Mouse (Mus musculus) layer of hippocampus, postnatal 14 days (tissue): Measurements from ENCODE around the gene Sectm1a. TPM values are rescaled to one million over a fixed set of nuclear protein-coding genes. Genes with fewer than 3 reads are reported as not detected.
"Not testable (repeated sequence)": the region's sequence is repeated elsewhere in the genome, so short reads cannot be mapped to it uniquely, and the experiment has no call there.

Experiments
- DNase-seq, 2 experiments: peaks; one replicate each; pipeline ENCODE4 v3.0.0; 2021 to 2022; ENCODE audit warnings: low spot score in 2 of 2, mixed read lengths in 1 of 2
- total RNA-seq, 2 experiments: library from RNA; stranded (reverse); gene quantifications; 2 replicates each; pipeline ENCODE4 v1.2.3; 2021

The Sectm1a gene
- total RNA-seq, 2 experiments from 2014 or later = not detected

GRCm38 (mm10) chr11:121089756-121090546, 8.9 kb upstream of the Sectm1a start:
- no peak for DNase-seq

GRCm38 (mm10) chr11:121088997-121089396, 8.0 kb upstream of the Sectm1a start:
- no peak for DNase-seq

- no peak for DNase-seq
These were observed 5.3 kb upstream of the Sectm1a start for GRCm38 (mm10) chr11:121086296-121086695.

- DNase-seq = no peak
These were observed 4.2 kb upstream of the Sectm1a start for GRCm38 (mm10) chr11:121085181-121085580.

GRCm38 (mm10) chr11:121082857-121083500, 2.0 kb upstream of the Sectm1a start:
- no peak for DNase-seq

GRCm38 (mm10) chr11:121082250-121082649, 1.2 kb upstream of the Sectm1a start:
- no peak for DNase-seq

- no peak for DNase-seq
These were observed 690 bp downstream of the Sectm1a start for GRCm38 (mm10) chr11:121080330-121080729.

- DNase-seq = no peak
These were observed 5.4 kb downstream of the Sectm1a start for GRCm38 (mm10) chr11:121075655-121076054.

- not testable (repeated sequence) for DNase-seq
These were observed 11.4 kb downstream of the Sectm1a start for GRCm38 (mm10) chr11:121069662-121070061.

- DNase-seq = no peak
These were observed 13.1 kb downstream of the Sectm1a start for GRCm38 (mm10) chr11:121067895-121068294.

GRCm38 (mm10) chr11:121064197-121064596, 16.8 kb downstream of the Sectm1a start:
- DNase-seq = no peak

GRCm38 (mm10) chr11:121063379-121063778, 17.6 kb downstream of the Sectm1a start, which contains the start of gene Sectm1b:
Sectm1b (minus strand) TSS chr11:121063569.
- DNase-seq = no peak

GRCm38 (mm10) chr11:121061615-121062014, 19.4 kb downstream of the Sectm1a start:
- DNase-seq = peak in 1 of 2 experiments; percentile 10

- DNase-seq = not testable (repeated sequence)
These were observed 20.5 kb downstream of the Sectm1a start for GRCm38 (mm10) chr11:121060401-121061067.

- DNase-seq = no peak
These were observed 21.5 kb downstream of the Sectm1a start for GRCm38 (mm10) chr11:121059471-121059870.

- no peak for DNase-seq
These were observed 22.1 kb downstream of the Sectm1a start for GRCm38 (mm10) chr11:121058956-121059355.

GRCm38 (mm10) chr11:121058122-121058521, 22.9 kb downstream of the Sectm1a start:
- no peak for DNase-seq

- no peak for DNase-seq
These were observed 24.3 kb downstream of the Sectm1a start for GRCm38 (mm10) chr11:121056536-121057236.

GRCm38 (mm10) chr11:121053536-121053935, 27.5 kb downstream of the Sectm1a start:
- peak; percentile 77 to 90 for DNase-seq

- no peak for DNase-seq
These were observed 28.6 kb downstream of the Sectm1a start for GRCm38 (mm10) chr11:121052387-121052786.

GRCm38 (mm10) chr11:121051793-121052192, 29.2 kb downstream of the Sectm1a start:
- no peak for DNase-seq
